Comparison of ENCODE assay signal across 9 mouse cellular contexts in genomic region chr3:41058395-41058794, GRCm38 (mm10). TPM values are rescaled to one million over a fixed set of nuclear protein-coding genes. Genes with fewer than 3 reads are reported as not detected.
DNase-seq lines count a peak whose midpoint lies in the region; ATAC-seq and TF ChIP-seq lines count a peak whose summit lies in the region.
"Had no signal": no experiment of that assay in that cellular context is flagged by ENCODE, and none has a peak within 500 bp of the region (broad histone marks: within the 10 kb centered on the region; RNA-seq: fewer than 3 reads in every experiment).

No protein-coding gene starts in this region.

- H3K4me3 ChIP-seq in heart, embryonic 16.5 days (ENCODE audit: low read length), result no peak overlapping the region
- no peak overlapping the region for H3K4me3 ChIP-seq in heart, embryonic 10.5 days
- no peak overlapping the region for H3K4me3 ChIP-seq in left cerebral cortex, adult 2 months
- H3K4me3 ChIP-seq: neural tube, embryonic 13.5 days had no signal

- no peak overlapping the region for H3K4me2 ChIP-seq in heart, embryonic 16.5 days (ENCODE audit: low read depth, low read length)
- H3K4me2 ChIP-seq: neural tube, embryonic 13.5 days had no signal

- no peak for DNase-seq in heart, embryonic 10.5 days (ENCODE audit: low spot score)
- DNase-seq in adipocyte (ENCODE audit: low spot score), result peak; percentile 98
- peak; percentile 83 to 87 for DNase-seq in cerebellum, postnatal 14 days
- DNase-seq in left cerebral cortex, adult 2 months (ENCODE audit: extremely low spot score in 1 of 2, low spot score in 2 of 2), result peak; percentile 31 to 58
- peak; percentile 75 for DNase-seq in telencephalon, adult 2 months (ENCODE audit: low read depth, low spot score)
- DNase-seq in c-Kit-positive CD71-positive TER-119-positive erythroid progenitor cells, embryonic 14.5 days (ENCODE audit: low spot score), result no peak
- no peak for DNase-seq in thymus, postnatal 36 days

- ATAC-seq in heart, embryonic 16.5 days (replicated peaks; ENCODE audit: extremely low read depth, insufficient read depth, low FRiP score), result peak; percentile 72

- TF ChIP-seq CTCF in left cerebral cortex, adult 2 months (IDR thresholded peaks at IDR 0.05), result no peak

- peak overlapping the region; percentile 8 for H3K27ac ChIP-seq in heart, embryonic 16.5 days (ENCODE audit: low read length)
- H3K27ac ChIP-seq in heart, embryonic 10.5 days, result no peak overlapping the region
- no peak overlapping the region for H3K27ac ChIP-seq in left cerebral cortex, adult 2 months
- H3K27ac ChIP-seq: neural tube, embryonic 13.5 days had no signal

- intact Hi-C loops in left cerebral cortex, adult 2 months (cut with DNase I), result no loop called here

- 0 out of 2 replicates have a peak, but pooled peaks cover 2% of the 10 kb centered on the region for H3K9me3 ChIP-seq in heart, embryonic 16.5 days (replicated peaks; ENCODE audit: control insufficient read depth, low read length)
- no peaks in the 10 kb centered on the region for H3K9me3 ChIP-seq in heart, embryonic 10.5 days
- H3K9me3 ChIP-seq: neural tube, embryonic 13.5 days had no signal

- H3K27me3 ChIP-seq in heart, embryonic 16.5 days (ENCODE audit: control insufficient read depth, insufficient read depth, low read length), result no peaks in the 10 kb centered on the region
- no peaks in the 10 kb centered on the region for H3K27me3 ChIP-seq in heart, embryonic 10.5 days (ENCODE audit: insufficient read depth, poor library complexity, severe bottlenecking)
- H3K27me3 ChIP-seq: neural tube, embryonic 13.5 days had no signal

- H3K36me3 ChIP-seq in heart, embryonic 16.5 days (ENCODE audit: control insufficient read depth, insufficient read depth), result no peaks in the 10 kb centered on the region
- no peaks in the 10 kb centered on the region for H3K36me3 ChIP-seq in heart, embryonic 10.5 days

- H3K4me1 ChIP-seq in heart, embryonic 16.5 days (ENCODE audit: control insufficient read depth, insufficient read depth, low read length), result peaks cover 7% of the 10 kb centered on the region
- no peaks in the 10 kb centered on the region for H3K4me1 ChIP-seq in heart, embryonic 10.5 days
- H3K4me1 ChIP-seq: neural tube, embryonic 13.5 days had no signal

- 38% methylated on average over 2 of the region's 2 CpGs for WGBS in heart, embryonic 16.5 days
- 77% methylated on average over 2 of the region's 2 CpGs for WGBS in heart, embryonic 10.5 days

- H3K9ac ChIP-seq in heart, embryonic 16.5 days (ENCODE audit: low read length), result no peak overlapping the region
- H3K9ac ChIP-seq: neural tube, embryonic 13.5 days had no signal

RNA-seq across cellular contexts. Expression of gene Pgrmc2, which starts 24.5 kb away (rescaled TPM):
- 45.7 and 47.8 TPM in 2 replicates for polyA plus RNA-seq in heart, embryonic 16.5 days (2015; fragmentation: Nextera tagmentation; extraction: Ambion mirVana)
- polyA plus RNA-seq in heart, embryonic 10.5 days (2016; fragmentation: Nextera tagmentation; extraction: Ambion mirVana), result 40.1 and 44.4 TPM in 2 replicates
- total RNA-seq in left cerebral cortex, adult 2 months (2021), result 10 to 100 TPM; 58.1 to 58.5 TPM

Comparison
In these comparisons a context has a peak if more than half of its experiments do, and no peak if none do; other contexts are left out.
1. DNase-seq: peak in adipocyte (single experiment), cerebellum, postnatal 14 days (2 of 2), left cerebral cortex, adult 2 months (2 of 2) and telencephalon, adult 2 months (single experiment); none in heart, embryonic 10.5 days (single experiment), c-Kit-positive CD71-positive TER-119-positive erythroid progenitor cells, embryonic 14.5 days (single experiment) and thymus, postnatal 36 days (0 of 2).